Mouse (Mus musculus): ENCODE results near the gene Mcpt4.

DNA sequence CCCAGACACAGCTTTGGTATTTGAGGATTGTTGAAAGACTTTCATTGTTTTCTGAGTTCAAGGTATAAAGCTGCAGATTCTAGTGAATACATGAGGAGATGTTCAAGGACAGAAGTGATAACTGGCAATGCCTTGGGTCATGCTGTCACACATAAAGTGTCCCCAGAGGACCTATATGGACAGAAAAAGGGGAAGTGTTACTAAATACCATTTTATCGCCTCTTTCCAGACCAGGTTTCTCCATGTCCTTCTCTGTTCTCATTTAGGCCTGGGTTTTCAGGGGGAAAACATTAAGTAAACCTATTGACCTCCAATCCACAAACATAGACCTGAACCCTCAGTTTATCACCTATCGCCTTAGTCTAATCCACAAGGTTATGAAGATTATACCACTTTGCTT is 48.2 kb downstream of the Mcpt4 start:
- TF ChIP-seq CTCF (IDR thresholded peaks at IDR 0.05; ENCODE audit: low read depth, low read length) (no peak), POLR2A (IDR thresholded peaks at IDR 0.05; ENCODE audit: extremely low read depth, insufficient read depth, low read length) (no peak)

Measured in liver, adult 2 months (tissue).